Mouse (Mus musculus) induced T-regulatory cell, adult 2 months (primary cell): ENCODE measurements around the gene Wdr6.
"Not testable (repeated sequence)": the region's sequence is repeated elsewhere in the genome, so short reads cannot be mapped to it uniquely, and the experiment has no call there.

Source experiments
- DNase-seq: peaks from one replicate; pipeline ENCODE4 v3.0.0-alpha.2; 2012; ENCODE audit warnings: low read depth

Gene Wdr6

GRCm38 (mm10) chr9:108578545-108579343, at the start of gene Wdr6:
Gene Wdr6 (minus strand): TSS chr9:108578739.
- peak; percentile 94 for DNase-seq

- DNase-seq, result no peak
Measured at GRCm38 (mm10) chr9:108628141-108628540, 49.6 kb upstream of the Wdr6 start.

- DNase-seq, result no peak
Measured at GRCm38 (mm10) chr9:108626498-108626897, 48.0 kb upstream of the Wdr6 start.

- no peak for DNase-seq
Measured at GRCm38 (mm10) chr9:108617301-108617700, 38.8 kb upstream of the Wdr6 start.

GRCm38 (mm10) chr9:108611488-108611887, 32.9 kb upstream of the Wdr6 start:
- no peak for DNase-seq

- DNase-seq, result no peak
Measured at GRCm38 (mm10) chr9:108608889-108609288, 30.4 kb upstream of the Wdr6 start.

GRCm38 (mm10) chr9:108607929-108608328, 29.4 kb upstream of the Wdr6 start:
- DNase-seq, result not testable (repeated sequence)

- no peak for DNase-seq
Measured at GRCm38 (mm10) chr9:108601986-108602385, 23.4 kb upstream of the Wdr6 start.

GRCm38 (mm10) chr9:108600011-108600410, 21.5 kb upstream of the Wdr6 start:
- no peak for DNase-seq

GRCm38 (mm10) chr9:108599021-108599566, 20.6 kb upstream of the Wdr6 start:
- no peak for DNase-seq

GRCm38 (mm10) chr9:108596998-108597764, 18.6 kb upstream of the Wdr6 start, which contains the start of gene P4htm:
Gene P4htm (minus strand): TSS chr9:108597667.
- peak; percentile 72 for DNase-seq

- DNase-seq, result no peak
Measured at GRCm38 (mm10) chr9:108594354-108594753, 15.8 kb upstream of the Wdr6 start.

- no peak for DNase-seq
Measured at GRCm38 (mm10) chr9:108591462-108591861, 12.9 kb upstream of the Wdr6 start.

- DNase-seq, result peak; percentile 40
Measured at GRCm38 (mm10) chr9:108589229-108589628, 10.7 kb upstream of the Wdr6 start.

GRCm38 (mm10) chr9:108587571-108588180, 9.1 kb upstream of the Wdr6 start:
- DNase-seq, result no peak

GRCm38 (mm10) chr9:108579344-108579690, 778 bp upstream of the Wdr6 start:
- no peak for DNase-seq

- peak; percentile 75 for DNase-seq
Measured at GRCm38 (mm10) chr9:108577934-108578544, 500 bp downstream of the Wdr6 start.

GRCm38 (mm10) chr9:108577025-108577424, 1.5 kb downstream of the Wdr6 start:
- no peak for DNase-seq

GRCm38 (mm10) chr9:108575321-108576297, 2.9 kb downstream of the Wdr6 start:
- DNase-seq, result no peak

GRCm38 (mm10) chr9:108574921-108575320, 3.6 kb downstream of the Wdr6 start:
- DNase-seq, result no peak
